Mouse (Mus musculus): ENCODE measurements at regions not wholly inside any gene's neighbourhood (a gene's known extent, or its start where the extent isn't known, plus 50 kb on each side); places are given as distances from the start of the nearest gene placed in this dataset.

GRCm38 (mm10) chr2:147927792-147928670 lies 118.7 kb downstream of the Foxa2 start:
- DNase-seq (ENCODE audit: low spot score), result no peak

DNA sequence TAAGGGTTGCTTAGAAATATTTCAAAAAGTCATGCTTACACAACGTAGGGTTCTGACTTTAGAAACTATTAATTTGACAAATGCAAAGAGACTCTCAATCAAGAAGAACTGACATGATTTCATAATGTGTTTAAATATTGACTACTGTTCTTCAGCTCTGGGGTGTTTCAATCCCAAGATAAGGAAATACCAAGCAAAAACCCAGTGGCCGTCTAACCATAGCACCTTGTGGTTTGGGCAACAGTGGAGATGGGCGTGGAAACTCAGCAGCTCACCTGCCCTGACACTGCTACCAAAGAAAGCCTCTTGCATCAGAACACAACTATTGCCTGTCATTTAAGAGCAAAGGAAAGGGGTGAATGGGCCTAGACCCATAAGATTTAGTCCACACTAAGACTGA lies 119.9 kb downstream of the Foxa2 start:
- no peak for DNase-seq (ENCODE audit: low spot score)

- DNase-seq (ENCODE audit: low spot score), result no peak
Measured at GRCm38 (mm10) chr2:147907341-147907740, 139.4 kb downstream of the Foxa2 start.

- DNase-seq (ENCODE audit: low spot score), result peak; percentile 59
Measured at GRCm38 (mm10) chr2:147905759-147906740, 140.7 kb downstream of the Foxa2 start.

GRCm38 (mm10) chr2:147905118-147905517 lies 141.7 kb downstream of the Foxa2 start:
- DNase-seq (ENCODE audit: low spot score), result no peak

DNA sequence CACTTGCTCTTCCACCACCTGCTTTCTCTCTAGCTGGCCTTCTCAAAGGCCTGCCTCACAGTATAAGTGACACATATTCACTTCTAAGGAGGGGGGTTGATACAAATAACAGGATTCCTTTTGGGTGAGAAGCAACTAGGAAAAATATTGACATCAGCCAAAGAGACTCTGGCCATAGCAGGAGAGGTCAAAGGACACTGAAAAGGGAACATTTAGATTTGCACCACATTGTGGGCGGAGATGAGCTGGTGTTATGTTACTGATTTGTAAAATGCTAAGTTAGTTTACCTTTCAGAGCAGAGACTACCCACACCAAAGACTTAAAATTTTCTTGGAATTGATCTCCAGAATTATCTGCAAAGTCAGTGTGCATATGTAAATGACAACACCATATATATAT lies 147.5 kb downstream of the Foxa2 start:
- DNase-seq (ENCODE audit: low spot score), result no peak

GRCm38 (mm10) chr2:147895691-147896090 lies 151.1 kb downstream of the Foxa2 start:
- DNase-seq (ENCODE audit: low spot score), result peak; percentile 40

- DNase-seq (ENCODE audit: low spot score), result no peak
Measured at GRCm38 (mm10) chr2:147894213-147894612, 152.6 kb downstream of the Foxa2 start.

- DNase-seq (ENCODE audit: low spot score), result no peak
Measured at GRCm38 (mm10) chr2:147886191-147886590, 160.6 kb downstream of the Foxa2 start.

DNA sequence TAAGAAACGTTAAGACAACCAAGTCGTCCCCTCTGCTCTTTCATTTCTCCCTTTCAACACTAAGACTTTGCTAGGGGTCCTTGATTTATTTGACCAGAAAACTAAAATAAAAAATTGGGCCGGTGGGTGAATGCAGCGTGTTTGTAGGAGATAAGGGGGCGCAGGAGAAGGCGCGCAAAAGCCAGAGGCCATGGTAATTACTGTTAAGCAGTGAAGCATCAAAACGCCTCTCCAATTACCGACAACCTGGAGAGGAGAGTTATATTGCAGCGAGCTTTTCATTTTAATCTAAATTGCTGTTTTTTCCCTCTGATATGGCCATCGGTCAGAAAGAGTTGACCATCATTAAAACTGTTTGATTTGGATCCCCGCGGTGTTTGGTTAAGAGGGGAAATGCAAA lies 168.9 kb downstream of the Foxa2 start:
- DNase-seq (ENCODE audit: low spot score), result no peak

DNA sequence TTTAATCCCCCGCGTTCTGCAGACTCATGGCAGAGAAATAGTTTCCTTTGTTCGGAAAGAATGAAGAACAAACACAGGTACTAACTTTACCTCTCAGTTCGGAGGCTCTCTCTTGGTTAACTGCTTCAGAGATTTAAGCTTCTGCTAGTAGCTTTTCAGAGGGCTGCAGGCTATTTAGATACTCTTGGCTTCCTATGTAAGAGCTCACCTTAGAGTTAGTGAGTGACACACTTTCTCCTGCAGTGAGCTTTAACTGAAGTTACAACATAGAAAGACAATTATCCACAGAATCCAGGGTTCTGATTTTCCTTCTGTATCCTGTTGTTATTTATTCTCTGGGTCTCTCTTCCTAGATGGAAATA lies 169.2 kb downstream of the Foxa2 start:
- no peak for DNase-seq (ENCODE audit: low spot score)

GRCm38 (mm10) chr2:147876708-147877542 lies 169.8 kb downstream of the Foxa2 start:
- no peak for DNase-seq (ENCODE audit: low spot score)

DNA sequence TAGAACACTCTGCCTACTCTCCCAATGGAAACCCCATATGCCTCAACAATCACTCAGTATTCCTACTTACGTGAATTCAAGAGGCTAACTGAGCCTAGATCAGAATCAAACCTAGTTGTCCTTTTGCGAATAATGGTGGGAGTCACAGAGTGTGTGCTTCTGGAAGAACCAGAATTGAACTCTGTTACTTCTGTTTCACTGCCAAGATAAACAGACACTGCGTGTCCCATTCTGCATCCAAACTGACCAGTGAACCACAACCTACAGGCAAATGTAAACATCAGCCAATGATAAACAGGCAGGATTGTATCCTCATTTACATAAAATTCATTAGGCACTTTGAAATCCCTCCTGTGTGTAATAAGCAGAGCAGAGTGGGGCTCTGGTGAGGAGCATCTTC lies 173.8 kb downstream of the Foxa2 start:
- DNase-seq (ENCODE audit: low spot score), result no peak

- DNase-seq (ENCODE audit: low spot score), result no peak
Measured at GRCm38 (mm10) chr2:147851186-147851802, 195.5 kb downstream of the Foxa2 start.

- peak; percentile 28 for DNase-seq (ENCODE audit: low spot score)
Measured at GRCm38 (mm10) chr2:147846968-147847749, 199.6 kb downstream of the Foxa2 start.

GRCm38 (mm10) chr2:147845256-147845655 lies 201.5 kb downstream of the Foxa2 start:
- DNase-seq (ENCODE audit: low spot score), result no peak

- DNase-seq (ENCODE audit: low spot score), result no peak
Measured at GRCm38 (mm10) chr2:147840936-147841335, 205.8 kb downstream of the Foxa2 start.

DNA sequence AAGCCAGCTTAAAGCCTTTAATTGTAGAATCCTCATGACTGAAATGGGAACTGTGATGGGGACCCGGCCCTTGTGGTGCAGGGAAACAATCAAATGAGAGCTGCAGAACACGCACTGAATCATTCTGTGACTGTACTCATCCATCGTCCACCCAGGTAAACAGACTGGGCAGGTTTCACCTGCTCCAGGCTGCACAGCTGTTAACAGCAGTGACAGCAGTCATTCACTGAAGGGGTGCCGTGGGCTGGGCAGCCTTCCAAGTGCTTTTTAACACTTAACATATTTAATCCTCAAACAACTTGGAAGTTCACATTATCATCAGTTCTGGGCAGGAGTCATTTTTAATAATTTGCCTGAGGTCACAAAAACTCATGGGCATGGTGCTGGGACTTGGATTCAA lies 208.2 kb downstream of the Foxa2 start:
- no peak for DNase-seq (ENCODE audit: low spot score)

DNA sequence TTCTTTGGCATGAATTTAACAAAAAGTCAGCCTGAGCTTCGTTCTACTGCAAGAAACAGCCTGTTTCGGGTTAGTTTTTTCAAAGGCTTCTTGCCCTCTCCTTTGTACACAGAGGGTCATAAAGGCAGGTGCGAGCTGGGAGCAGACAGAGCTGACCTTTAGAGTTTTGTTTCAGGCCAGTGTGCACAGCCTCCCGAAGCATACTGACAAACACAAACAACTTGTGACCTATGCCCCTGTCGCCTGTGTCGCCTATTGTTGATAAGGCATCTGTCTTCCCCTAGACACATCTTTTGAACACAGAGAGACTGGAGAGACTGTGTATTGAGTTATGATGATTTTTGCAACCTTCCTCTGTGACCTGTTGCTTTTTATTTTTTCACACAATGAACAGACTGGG lies 216.2 kb downstream of the Foxa2 start:
- peak; percentile 83 for DNase-seq (ENCODE audit: low spot score)

GRCm38 (mm10) chr2:147816951-147817350 lies 229.8 kb downstream of the Foxa2 start:
- no peak for DNase-seq (ENCODE audit: low spot score)

GRCm38 (mm10) chr2:147814231-147814630 lies 232.5 kb downstream of the Foxa2 start:
- no peak for DNase-seq (ENCODE audit: low spot score)

All from yolk sac, embryonic 10.5 days (tissue).